Mouse (Mus musculus) liver, embryonic 15.5 days (tissue): ENCODE data around the gene Cmc1. TPM values are rescaled to one million over a fixed set of nuclear protein-coding genes. Genes with fewer than 3 reads are reported as not detected.

Source experiments
- ATAC-seq: fragments of 200-750 bp; cut with Nextera tagmentation; 2 replicates; pipeline ENCODE4 v1.8.0; 2017; ENCODE audit warnings: moderate number of reproducible peaks, mild to moderate bottlenecking, moderate library complexity; ENCODE audit not compliant: insufficient read depth
- H3K27ac ChIP-seq: fragments of 300-500 bp; sonication (generic); replicated peaks from 2 replicates; pipeline ENCODE4 v1.5.1; 2015; ENCODE audit warnings: mild to moderate bottlenecking, inconsistent platforms
- H3K27me3 ChIP-seq: fragments of 300-500 bp; sonication (generic); 2 replicates; pipeline ENCODE4 v1.6.1; 2015; ENCODE audit warnings: mild to moderate bottlenecking, inconsistent platforms
- H3K36me3 ChIP-seq: fragments of 300-500 bp; sonication (generic); replicated peaks from 2 replicates; pipeline ENCODE4 v1.6.1; 2015; ENCODE audit warnings: moderate library complexity, mild to moderate bottlenecking, inconsistent platforms
- H3K4me1 ChIP-seq: fragments of 300-500 bp; sonication (generic); replicated peaks from 2 replicates; pipeline ENCODE4 v1.6.1; 2015; ENCODE audit warnings: inconsistent platforms
- H3K4me2 ChIP-seq: fragments of 300-500 bp; sonication (generic); 2 replicates; pipeline ENCODE4 v1.6.1; 2015; ENCODE audit warnings: moderate library complexity, mild to moderate bottlenecking, inconsistent platforms
- H3K4me3 ChIP-seq: fragments of 300-500 bp; sonication (generic); replicated peaks from 2 replicates; pipeline ENCODE4 v1.5.1; 2015; ENCODE audit warnings: mild to moderate bottlenecking, inconsistent platforms
- H3K9ac ChIP-seq: fragments of 300-500 bp; sonication (generic); 2 replicates; pipeline ENCODE4 v1.6.1; 2015; ENCODE audit warnings: moderate library complexity, mild to moderate bottlenecking, inconsistent platforms
- H3K9me3 ChIP-seq: fragments of 300-500 bp; sonication (generic); replicated peaks from 2 replicates; pipeline ENCODE4 v1.6.1; 2016; ENCODE audit warnings: inconsistent platforms
- WGBS: fragments of 180-500 bp; shearing (Covaris S2); methylation state at CpG from one replicate; pipeline ENCODE4 v1.1.7; 2015; ENCODE audit warnings: mixed read lengths; ENCODE audit not compliant: insufficient replicate concordance; 5-methylcytosine and 5-hydroxymethylcytosine counted together
- polyA plus RNA-seq: library from polyadenylated mRNA; unstranded; fragments of >200 nt; fragmentation: Nextera tagmentation; extraction: Ambion mirVana; gene quantifications from 2 replicates; pipeline ENCODE4 v1.2.1, GENCODE M21; 2015

The Cmc1 gene
- polyA plus RNA-seq, result 13.3 and 17.5 TPM in 2 replicates

- peaks cover 24% of the 10 kb centered on the region for H3K4me1 ChIP-seq
These were observed at the start of gene Cmc1 for GRCm38 (mm10) chr9:118149407-118150402. Gene Cmc1 (minus strand): TSS chr9:118150177.

GRCm38 (mm10) chr9:118198557-118198956 is 48.6 kb upstream of the Cmc1 start:
- no peak for ATAC-seq
- no peak overlapping the region for H3K4me2 ChIP-seq
- no peaks in the 10 kb centered on the region for H3K4me1 ChIP-seq
- 53% methylated on average over 1 of the region's 1 CpGs for WGBS
- no peak overlapping the region for H3K9ac ChIP-seq
- H3K4me3 ChIP-seq, result no peak overlapping the region
- no peaks in the 10 kb centered on the region for H3K36me3 ChIP-seq
- H3K27ac ChIP-seq, result no peak overlapping the region
- H3K9me3 ChIP-seq, result no peaks in the 10 kb centered on the region
- no peaks in the 10 kb centered on the region for H3K27me3 ChIP-seq

More at GRCm38 (mm10) chr9:118149407-118150402, at the start of gene Cmc1:
- WGBS, result under 1% methylated on average over 58 of the region's 58 CpGs
- H3K4me3 ChIP-seq, result peak within 1 kb of the TSS; percentile 96
- peak within 1 kb of the TSS; percentile 80 for H3K27ac ChIP-seq
- H3K9ac ChIP-seq, result peak within 1 kb of the TSS; percentile 87
- no peaks in the 10 kb centered on the region for H3K9me3 ChIP-seq
- peak; percentile 97 for ATAC-seq
- H3K36me3 ChIP-seq, result no peaks in the 10 kb centered on the region
- peak within 1 kb of the TSS; percentile 90 for H3K4me2 ChIP-seq
- H3K27me3 ChIP-seq, result no peaks in the 10 kb centered on the region

GRCm38 (mm10) chr9:118196661-118197390 is 46.8 kb upstream of the Cmc1 start:
- 67% methylated on average over 9 of the region's 9 CpGs for WGBS
- H3K27me3 ChIP-seq, result no peaks in the 10 kb centered on the region
- no peak for ATAC-seq
- no peaks in the 10 kb centered on the region for H3K9me3 ChIP-seq
- H3K27ac ChIP-seq, result no peak overlapping the region
- no peak overlapping the region for H3K4me2 ChIP-seq
- H3K4me3 ChIP-seq, result no peak overlapping the region
- H3K4me1 ChIP-seq, result no peaks in the 10 kb centered on the region
- no peaks in the 10 kb centered on the region for H3K36me3 ChIP-seq
- H3K9ac ChIP-seq, result no peak overlapping the region

- no peaks in the 10 kb centered on the region for H3K36me3 ChIP-seq
- ATAC-seq, result no peak
- H3K4me2 ChIP-seq, result no peak overlapping the region
- WGBS, result 68% methylated on average over 1 of the region's 1 CpGs
- no peak overlapping the region for H3K4me3 ChIP-seq
- H3K27me3 ChIP-seq, result no peaks in the 10 kb centered on the region
- H3K9me3 ChIP-seq, result no peaks in the 10 kb centered on the region
- H3K27ac ChIP-seq, result no peak overlapping the region
- H3K4me1 ChIP-seq, result no peaks in the 10 kb centered on the region
- H3K9ac ChIP-seq, result no peak overlapping the region
These were observed 43.3 kb upstream of the Cmc1 start for GRCm38 (mm10) chr9:118193263-118193662.

GRCm38 (mm10) chr9:118191276-118191675 is 41.3 kb upstream of the Cmc1 start:
- no peak for ATAC-seq
- no peaks in the 10 kb centered on the region for H3K4me1 ChIP-seq
- H3K27me3 ChIP-seq, result no peaks in the 10 kb centered on the region
- no peaks in the 10 kb centered on the region for H3K36me3 ChIP-seq
- WGBS, result 66% methylated on average over 10 of the region's 10 CpGs
- no peak overlapping the region for H3K4me3 ChIP-seq
- no peak overlapping the region for H3K4me2 ChIP-seq
- H3K27ac ChIP-seq, result no peak overlapping the region
- no peaks in the 10 kb centered on the region for H3K9me3 ChIP-seq
- no peak overlapping the region for H3K9ac ChIP-seq

GRCm38 (mm10) chr9:118188374-118188773 is 38.4 kb upstream of the Cmc1 start:
- Histone ChIP-seq H3K36me3 (no peaks in the 10 kb centered on the region), H3K9me3 (no peaks in the 10 kb centered on the region), H3K27ac (no peak overlapping the region), H3K9ac (no peak overlapping the region), H3K4me1 (no peaks in the 10 kb centered on the region), H3K4me3 (no peak overlapping the region), H3K27me3 (no peaks in the 10 kb centered on the region), H3K4me2 (no peak overlapping the region)
- 75% methylated on average over 6 of the region's 6 CpGs for WGBS
- ATAC-seq, result no peak

GRCm38 (mm10) chr9:118187420-118187819 is 37.4 kb upstream of the Cmc1 start:
- Histone ChIP-seq H3K36me3 (no peaks in the 10 kb centered on the region), H3K9ac (no peak overlapping the region), H3K4me3 (no peak overlapping the region), H3K4me1 (no peaks in the 10 kb centered on the region), H3K9me3 (no peaks in the 10 kb centered on the region), H3K27ac (no peak overlapping the region), H3K4me2 (no peak overlapping the region), H3K27me3 (no peaks in the 10 kb centered on the region)
- no peak for ATAC-seq
- 68% methylated on average over 7 of the region's 7 CpGs for WGBS

- Histone ChIP-seq H3K27ac (no peak overlapping the region), H3K4me3 (no peak overlapping the region), H3K9ac (no peak overlapping the region), H3K27me3 (no peaks in the 10 kb centered on the region), H3K4me2 (no peak overlapping the region), H3K36me3 (no peaks in the 10 kb centered on the region), H3K9me3 (no peaks in the 10 kb centered on the region), H3K4me1 (no peaks in the 10 kb centered on the region)
- ATAC-seq, result no peak
- WGBS, result 73% methylated on average over 10 of the region's 10 CpGs
These were observed 36.8 kb upstream of the Cmc1 start for GRCm38 (mm10) chr9:118186776-118187175.

GRCm38 (mm10) chr9:118179136-118180025 is 29.4 kb upstream of the Cmc1 start:
- no peak for ATAC-seq
- WGBS, result 72% methylated on average over 18 of the region's 18 CpGs
- H3K36me3 ChIP-seq, result no peaks in the 10 kb centered on the region
- no peak overlapping the region for H3K27ac ChIP-seq
- no peak overlapping the region for H3K4me3 ChIP-seq
- H3K9ac ChIP-seq, result no peak overlapping the region
- H3K9me3 ChIP-seq, result no peaks in the 10 kb centered on the region
- H3K27me3 ChIP-seq, result no peaks in the 10 kb centered on the region
- H3K4me2 ChIP-seq, result no peak overlapping the region
- no peaks in the 10 kb centered on the region for H3K4me1 ChIP-seq

GRCm38 (mm10) chr9:118176687-118177086 is 26.7 kb upstream of the Cmc1 start:
- no peaks in the 10 kb centered on the region for H3K27me3 ChIP-seq
- no peak overlapping the region for H3K4me3 ChIP-seq
- no peaks in the 10 kb centered on the region for H3K36me3 ChIP-seq
- no peak overlapping the region for H3K27ac ChIP-seq
- 48% methylated on average over 3 of the region's 3 CpGs for WGBS
- no peaks in the 10 kb centered on the region for H3K4me1 ChIP-seq
- H3K9me3 ChIP-seq, result no peaks in the 10 kb centered on the region
- ATAC-seq, result no peak
- H3K9ac ChIP-seq, result no peak overlapping the region
- no peak overlapping the region for H3K4me2 ChIP-seq
